Comparison of ENCODE assay signal across 10 mouse cellular contexts in genomic region chr11:8425226-8425570, GRCm38 (mm10).
DNase-seq lines count a peak whose midpoint lies in the region; ATAC-seq and TF ChIP-seq lines count a peak whose summit lies in the region.
"Had no signal": no experiment of that assay in that cellular context is flagged by ENCODE, and none has a peak within 500 bp of the region (broad histone marks: within the 10 kb centered on the region; RNA-seq: fewer than 3 reads in every experiment).

No protein-coding gene starts in this region.

- no peak for TF ChIP-seq CTCF in layer of hippocampus, adult 2 months (conservative IDR thresholded peaks at IDR 0.05)

- peak overlapping the region; percentile 84 for H3K27ac ChIP-seq in layer of hippocampus, adult 2 months
- 0 out of 2 replicates have a peak overlapping the region, but pooled peaks have one; percentile 75 for H3K27ac ChIP-seq in embryonic facial prominence, embryonic 15.5 days (replicated peaks)
- H3K27ac ChIP-seq in limb, embryonic 14.5 days (replicated peaks; ENCODE audit: low read depth, low read length) = peak overlapping the region; percentile 75; the same call in 1 of the 2 replicates
- H3K27ac ChIP-seq: liver, embryonic 14.5 days had no signal

- WGBS in embryonic facial prominence, embryonic 15.5 days = 79% methylated on average over 5 of the region's 5 CpGs
- WGBS in limb, embryonic 14.5 days = 78% methylated on average over 5 of the region's 5 CpGs

- no peak for TF ChIP-seq POLR2A in limb, embryonic 14.5 days (IDR thresholded peaks at IDR 0.05; ENCODE audit: borderline replicate concordance, extremely low read depth, insufficient read depth, insufficient read length)

- peaks cover 8% of the 10 kb centered on the region; the same call in 1 of the 2 replicates for H3K36me3 ChIP-seq in embryonic facial prominence, embryonic 15.5 days
- peaks cover 11% of the 10 kb centered on the region for H3K36me3 ChIP-seq in limb, embryonic 14.5 days (ENCODE audit: control insufficient read depth, insufficient read depth, low read length)
- H3K36me3 ChIP-seq: G1E had no signal

- no peak overlapping the region for H3K4me3 ChIP-seq in layer of hippocampus, adult 2 months
- H3K4me3 ChIP-seq in embryonic facial prominence, embryonic 15.5 days (replicated peaks) = no peak overlapping the region
- no peak overlapping the region for H3K4me3 ChIP-seq in limb, embryonic 14.5 days (replicated peaks; ENCODE audit: low read length)

- H3K27me3 ChIP-seq in embryonic facial prominence, embryonic 15.5 days = no peaks in the 10 kb centered on the region
- H3K27me3 ChIP-seq in limb, embryonic 14.5 days (ENCODE audit: control insufficient read depth, insufficient read depth, low read length) = no peaks in the 10 kb centered on the region

- no peak for ATAC-seq in embryonic facial prominence, embryonic 15.5 days (ENCODE audit: insufficient number of reproducible peaks, low FRiP score, low TSS enrichment, low read depth)
- ATAC-seq in limb, embryonic 14.5 days (ENCODE audit: low FRiP score, low read depth) = no peak

- no peak overlapping the region for H3K9ac ChIP-seq in embryonic facial prominence, embryonic 15.5 days
- H3K9ac ChIP-seq in limb, embryonic 14.5 days (ENCODE audit: low read depth, low read length, severe bottlenecking) = no peak overlapping the region
- H3K9ac ChIP-seq: liver, embryonic 14.5 days had no signal

- no peak overlapping the region for H3K4me2 ChIP-seq in embryonic facial prominence, embryonic 15.5 days (replicated peaks)
- H3K4me2 ChIP-seq in limb, embryonic 14.5 days (replicated peaks; ENCODE audit: low read depth, low read length, severe bottlenecking) = no peak overlapping the region

- peaks cover 11% of the 10 kb centered on the region for H3K4me1 ChIP-seq in embryonic facial prominence, embryonic 15.5 days
- peaks cover 5% of the 10 kb centered on the region for H3K4me1 ChIP-seq in limb, embryonic 14.5 days (ENCODE audit: control insufficient read depth, insufficient read depth, low read length)

- peak; percentile 58 to 70 for DNase-seq in cerebellum, postnatal 25 days
- no peak for DNase-seq in cerebellum, adult 8-10 months
- no peak for DNase-seq in layer of hippocampus, adult 2 months (ENCODE audit: low spot score in 2 of 2)
- no peak for DNase-seq in layer of hippocampus, adult 11-12 months (ENCODE audit: low spot score)
- DNase-seq in limb, embryonic 14.5 days (ENCODE audit: low spot score) = no peak
- DNase-seq in c-Kit-positive CD71-positive TER-119-positive erythroid progenitor cells, embryonic 14.5 days (ENCODE audit: low spot score) = no peak
- DNase-seq in adrenal gland, adult (ENCODE audit: inconsistent age in 2 of 2, low spot score in 1 of 2) = no peak

- H3K9me3 ChIP-seq in embryonic facial prominence, embryonic 15.5 days (replicated peaks) = no peaks in the 10 kb centered on the region
- H3K9me3 ChIP-seq in limb, embryonic 14.5 days (ENCODE audit: control insufficient read depth, low read length) = no peaks in the 10 kb centered on the region
- H3K9me3 ChIP-seq: G1E had no signal

Comparison
In these comparisons a context has a peak if more than half of its experiments do, and no peak if none do; other contexts are left out.
1. DNase-seq: peak in cerebellum, postnatal 25 days (2 of 2); none in cerebellum, adult 8-10 months (single experiment), layer of hippocampus, adult 2 months (0 of 2), layer of hippocampus, adult 11-12 months (single experiment), limb, embryonic 14.5 days (single experiment), c-Kit-positive CD71-positive TER-119-positive erythroid progenitor cells, embryonic 14.5 days (single experiment) and adrenal gland, adult (0 of 2).
2. Peak in every context shown above with its lines, with median percentiles within 50 percentile points of each other: H3K27ac ChIP-seq.